Mouse (Mus musculus) forebrain, embryonic 10.5 days (tissue): Measurements from ENCODE around the gene Rnf144a. TPM values are rescaled to one million over a fixed set of nuclear protein-coding genes. Genes with fewer than 3 reads are reported as not detected.

Experiments used
- DNase-seq: peaks from one replicate; pipeline ENCODE4 v3.0.0-alpha.2; 2017; ENCODE audit warnings: low spot score; ENCODE audit errors: extremely low spot score
- H3K27ac ChIP-seq: fragments of 300-500 bp; sonication (generic); 2 replicates; pipeline ENCODE4 v1.5.1; 2016; ENCODE audit warnings: mild to moderate bottlenecking
- H3K27me3 ChIP-seq: fragments of 300-500 bp; sonication (generic); 2 replicates; pipeline ENCODE4 v1.6.1; 2016; ENCODE audit warnings: mild to moderate bottlenecking; ENCODE audit not compliant: poor library complexity, severe bottlenecking
- H3K36me3 ChIP-seq: fragments of 300-500 bp; sonication (generic); replicated peaks from 2 replicates; pipeline ENCODE4 v1.6.1; 2016; ENCODE audit warnings: mild to moderate bottlenecking, moderate library complexity
- H3K4me1 ChIP-seq: fragments of 300-500 bp; sonication (generic); 2 replicates; pipeline ENCODE4 v1.6.1; 2016
- H3K4me3 ChIP-seq: fragments of 300-500 bp; sonication (generic); 2 replicates; pipeline ENCODE4 v1.5.1; 2016; ENCODE audit warnings: mild to moderate bottlenecking, moderate library complexity
- H3K9me3 ChIP-seq: fragments of 300-500 bp; sonication (generic); 2 replicates; pipeline ENCODE4 v1.6.1; 2016; ENCODE audit warnings: mild to moderate bottlenecking, moderate library complexity
- WGBS: fragments of 180-500 bp; shearing (Covaris S2); methylation state at CpG from one replicate; pipeline ENCODE4 v1.1.7; 2016; 5-methylcytosine and 5-hydroxymethylcytosine counted together
- microRNA-seq: library from miRNA; unstranded; fragments of <30 nt; microRNA quantifications from one replicate; pipeline ENCODE4, GENCODE M21; 2017
- polyA plus RNA-seq: library from polyadenylated mRNA; unstranded; fragments of >200 nt; fragmentation: Nextera tagmentation; extraction: Ambion mirVana; gene quantifications from 2 replicates; pipeline ENCODE4 v1.2.1, GENCODE M21; 2016

Gene Rnf144a
- polyA plus RNA-seq, 1 experiment from 2014 or later = 41.1 TPM

DNA sequence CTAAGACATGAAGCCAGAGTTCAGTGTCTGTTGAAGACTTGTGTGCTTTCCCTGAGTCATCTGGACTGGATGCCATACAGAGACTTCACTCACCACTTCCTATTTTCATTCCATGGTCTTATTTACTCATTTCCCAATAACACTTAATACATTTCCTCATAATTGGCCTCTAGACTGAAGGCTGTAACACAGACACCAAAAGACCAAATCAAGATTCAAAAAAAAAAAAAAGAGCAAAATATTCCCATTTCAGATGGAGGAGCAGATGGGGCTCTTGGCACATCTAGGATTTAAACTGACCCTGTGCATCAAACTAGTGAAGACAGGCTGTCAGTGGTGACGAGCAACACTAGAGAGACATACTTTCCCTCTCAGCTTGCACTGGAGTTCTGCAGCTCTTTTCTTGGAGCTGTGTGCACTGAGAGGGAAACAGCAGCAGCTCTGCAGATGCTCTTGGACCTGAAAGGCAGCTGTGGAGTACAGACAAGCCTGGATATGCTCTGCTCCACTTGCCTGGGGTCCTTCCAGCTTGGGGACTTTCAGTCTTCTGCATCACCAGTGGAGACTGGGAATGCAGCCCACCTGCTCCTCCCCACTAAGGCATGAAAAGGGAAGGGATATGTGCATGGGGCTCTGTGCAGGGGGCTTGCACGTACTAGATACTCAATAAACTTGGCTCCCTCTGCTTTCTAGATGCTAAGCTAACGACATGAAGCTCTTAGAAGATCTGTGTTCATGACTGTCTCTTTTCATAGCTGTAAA lies 134.2 kb downstream of the Rnf144a start:
- no peak for DNase-seq
- WGBS = 79% methylated on average over 3 of the region's 3 CpGs

GRCm38 (mm10) chr12:26277002-26277669 lies 137.9 kb downstream of the Rnf144a start:
- Histone ChIP-seq H3K36me3 (no peaks in the 10 kb centered on the region), H3K4me3 (no peak overlapping the region), H3K27ac (peak overlapping the region; percentile 46), H3K27me3 (no peaks in the 10 kb centered on the region), H3K4me1 (peaks cover 15% of the 10 kb centered on the region), H3K9me3 (no peaks in the 10 kb centered on the region)
- WGBS = 40% methylated on average over 7 of the region's 7 CpGs
- peak; percentile 43 for DNase-seq

More for the DNA sequence above, 134.2 kb downstream of the Rnf144a start:
- no peaks in the 10 kb centered on the region for H3K27me3 ChIP-seq
- H3K27ac ChIP-seq = no peak overlapping the region
- peaks cover 15% of the 10 kb centered on the region for H3K4me1 ChIP-seq
- H3K36me3 ChIP-seq = no peaks in the 10 kb centered on the region
- H3K9me3 ChIP-seq = no peaks in the 10 kb centered on the region
- no peak overlapping the region for H3K4me3 ChIP-seq

GRCm38 (mm10) chr12:26276556-26276955 lies 138.5 kb downstream of the Rnf144a start:
- WGBS = 84% methylated on average over 2 of the region's 2 CpGs
- Histone ChIP-seq H3K27ac (peak overlapping the region; percentile 46; the same call in 1 of the 2 replicates), H3K27me3 (no peaks in the 10 kb centered on the region), H3K9me3 (no peaks in the 10 kb centered on the region), H3K4me1 (peaks cover 15% of the 10 kb centered on the region), H3K4me3 (no peak overlapping the region), H3K36me3 (no peaks in the 10 kb centered on the region)
- no peak for DNase-seq

Small RNA genes lying within 50 kb of the gene (microRNA-seq; reads per million reads assigned to microRNA genes)
- 18.3 reads per million, percentile 29 among the genes with 10 or more reads in this experiment for gene Mir6538

Other genes with a start within 250 kb of the Rnf144a start
- gene Rsad2, start 41.2 kb upstream of the Rnf144a start, polyA plus RNA-seq = 0.12 and 0.14 TPM in 2 replicates
- 4.2 and 4.4 TPM in 2 replicates for gene Cmpk2, start 54.0 kb upstream of the Rnf144a start, polyA plus RNA-seq